In the genomic region with DNA sequence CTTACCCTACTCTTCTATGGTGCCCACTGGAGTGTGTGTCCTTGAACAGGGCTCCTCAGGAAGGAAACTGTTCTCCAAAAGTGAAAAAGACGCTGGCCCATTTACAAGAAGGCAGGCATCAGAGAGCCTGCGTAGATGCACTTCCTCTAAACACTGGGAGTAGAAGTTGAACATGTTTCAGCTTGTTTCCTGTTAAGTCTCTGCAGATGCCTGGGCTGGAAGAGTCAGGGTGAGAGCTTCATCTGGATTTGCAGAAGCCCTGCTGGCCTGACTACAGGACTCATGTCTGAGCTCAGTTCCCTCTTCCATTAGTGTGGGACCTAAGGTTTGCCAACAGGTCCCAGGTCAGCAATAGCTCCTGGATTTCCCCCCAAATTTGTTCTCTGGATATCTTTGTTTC, we compare ENCODE assay signal across 27 mouse cellular contexts. TPM values are rescaled to one million over a fixed set of nuclear protein-coding genes. Genes with fewer than 3 reads are reported as not detected.
DNase-seq lines count a peak whose midpoint lies in the region; ATAC-seq lines count a peak whose summit lies in the region.
"Had no signal": no experiment of that assay in that cellular context is flagged by ENCODE, and none has a peak within 500 bp of the region (broad histone marks: within the 10 kb centered on the region; RNA-seq: fewer than 3 reads in every experiment).

No protein-coding gene starts in this region.

- H3K4me1 ChIP-seq in heart, embryonic 12.5 days (replicated peaks), result no peaks in the 10 kb centered on the region
- H3K4me1 ChIP-seq: heart, embryonic 10.5 days; midbrain, embryonic 10.5 days had no signal

- WGBS in heart, embryonic 12.5 days, result 58% methylated on average over 2 of the region's 2 CpGs
- WGBS in macrophage (ENCODE audit: missing documents), result 4% methylated on average over 2 of the region's 2 CpGs

- DNase-seq in heart, adult 8-10 months (ENCODE audit: low spot score), result peak; percentile 3
- DNase-seq in right cerebral cortex, postnatal 10 days (ENCODE audit: low spot score in 2 of 2), result peak; percentile 20 to 21
- DNase-seq in right cerebral cortex, postnatal 25 days, result no peak
- no peak for DNase-seq in adipocyte (ENCODE audit: low spot score)
- no peak for DNase-seq in gastrocnemius, postnatal 14 days
- DNase-seq in adrenal gland, postnatal 14 days, result no peak
- DNase-seq: cerebellum, adult 11 months; cerebellum, postnatal 25 days; gastrocnemius, postnatal 25 days; heart, postnatal 14 days; kidney, adult 8-10 months; kidney, postnatal 14 days; lung, postnatal 14 days; right cerebral cortex, adult 18-20 months; spleen, adult 18-20 months; thymus, adult 18-20 months had no signal

- H3K9ac ChIP-seq in heart, embryonic 12.5 days, result no peak overlapping the region
- H3K9ac ChIP-seq: hindbrain, embryonic 14.5 days; liver, embryonic 14.5 days had no signal

- H3K27ac ChIP-seq in heart, embryonic 12.5 days (ENCODE audit: poor library complexity, severe bottlenecking), result no peak overlapping the region
- H3K27ac ChIP-seq in macrophage, result peak overlapping the region; percentile 81
- H3K27ac ChIP-seq: heart, embryonic 10.5 days; hindbrain, embryonic 14.5 days; liver, embryonic 14.5 days; midbrain, embryonic 10.5 days had no signal

- H3K36me3 ChIP-seq in heart, embryonic 12.5 days, result no peaks in the 10 kb centered on the region
- H3K36me3 ChIP-seq in macrophage (ENCODE audit: inconsistent target), result no peaks in the 10 kb centered on the region
- H3K36me3 ChIP-seq: heart, embryonic 10.5 days; midbrain, embryonic 10.5 days had no signal

- ATAC-seq in heart, embryonic 12.5 days (ENCODE audit: insufficient number of reproducible peaks, low FRiP score), result no peak
- ATAC-seq: forebrain, embryonic 14.5 days had no signal

- no peak overlapping the region for H3K4me3 ChIP-seq in heart, embryonic 12.5 days
- peak overlapping the region; percentile 14 for H3K4me3 ChIP-seq in macrophage (ENCODE audit: inconsistent target)
- H3K4me3 ChIP-seq: heart, embryonic 10.5 days; midbrain, embryonic 10.5 days had no signal

- peaks cover 3% of the 10 kb centered on the region; the same call in 1 of the 2 replicates for H3K79me2 ChIP-seq in macrophage (ENCODE audit: inconsistent target)

- H3K9me3 ChIP-seq in heart, embryonic 12.5 days (replicated peaks), result no peaks in the 10 kb centered on the region
- H3K9me3 ChIP-seq: heart, embryonic 10.5 days; midbrain, embryonic 10.5 days had no signal

- no peak overlapping the region for H3K4me2 ChIP-seq in heart, embryonic 12.5 days
- H3K4me2 ChIP-seq: hindbrain, embryonic 14.5 days had no signal

- no peaks in the 10 kb centered on the region for H3K27me3 ChIP-seq in heart, embryonic 12.5 days (replicated peaks)

- intact Hi-C loops in gastrocnemius, postnatal 14 days (cut with DNase I; ENCODE audit: low total_unique reads), result no loop called here

RNA-seq across cellular contexts. Expression of a gene that starts 54.7 kb away (rescaled TPM):
- under 1 TPM; 0.09 to 0.14 (median 0.10) TPM for total RNA-seq in heart, adult 8-10 months (2022)
- not detected in 2 replicates for polyA plus RNA-seq in heart, embryonic 12.5 days (2016; fragmentation: Nextera tagmentation; extraction: Ambion mirVana)
- 100 to 1,000 TPM; 157 to 533 (median 343) TPM for total RNA-seq in macrophage (2018; cell fraction: chromatin; rRNA removed)
- total RNA-seq in macrophage (2018; cell fraction: cytosol; rRNA removed), result 10 to 100 TPM in 5 of 26 experiments, 1 to 10 TPM in 21; 2.6 to 16.6 (median 7.0) TPM
- 100 to 1,000 TPM in 17 of 26 experiments, 10 to 100 TPM in 9; 26.3 to 301 (median 122) TPM for total RNA-seq in macrophage (2018; cell fraction: nucleus; rRNA removed)
- 9.1 to 16.2 TPM (median 9.4 TPM) in 3 replicates for polyA plus RNA-seq in macrophage (2018)
- total RNA-seq in gastrocnemius, postnatal 14 days (2021), result under 1 TPM; 0.08 to 0.11 TPM
- 0.19 and 0.23 TPM in 2 replicates for total RNA-seq in adrenal gland, postnatal 14 days (2021)
- polyA plus RNA-seq: embryonic facial prominence, embryonic 11.5 days; forebrain, embryonic 14.5 days; heart, embryonic 10.5 days; hindbrain, embryonic 14.5 days; intestine, embryonic 14.5 days; limb, embryonic 11.5 days; midbrain, embryonic 10.5 days; neural tube, embryonic 11.5 days had no signal

Comparison
In these comparisons a context has a peak if more than half of its experiments do, and no peak if none do; other contexts are left out.
1. DNase-seq: peak in heart, adult 8-10 months (single experiment) and right cerebral cortex, postnatal 10 days (2 of 2); none in right cerebral cortex, postnatal 25 days (single experiment), adipocyte (single experiment), gastrocnemius, postnatal 14 days (single experiment) and adrenal gland, postnatal 14 days (single experiment).